Mouse (Mus musculus): ENCODE measurements around the gene Serpinb2.

- TF ChIP-seq CTCF (IDR thresholded peaks at IDR 0.05; ENCODE audit: low read depth, low read length), result no peak
- no peak for TF ChIP-seq POLR2A (IDR thresholded peaks at IDR 0.05; ENCODE audit: borderline replicate concordance, low read depth, low read length)
Observed at GRCm38 (mm10) chr1:107583958-107584376, 72.7 kb downstream of the Serpinb2 start.
